Mouse (Mus musculus) liver, postnatal 0 days (tissue): Measurements from ENCODE around the gene Mfsd4b2.
"Not testable (repeated sequence)": the region's sequence is repeated elsewhere in the genome, so short reads cannot be mapped to it uniquely, and the experiment has no call there.

Experiments used
- CTCF ChIP-seq: sonication (generic); IDR thresholded peaks from 2 replicates; pipeline ENCODE4 v1.5.1; 2016; ENCODE audit warnings: antibody characterized with exemption, low read depth
- EP300 ChIP-seq: IDR thresholded peaks from 2 replicates; pipeline ENCODE4 v1.6.1; 2016; ENCODE audit warnings: antibody characterized with exemption, low read depth, mild to moderate bottlenecking

DNA sequence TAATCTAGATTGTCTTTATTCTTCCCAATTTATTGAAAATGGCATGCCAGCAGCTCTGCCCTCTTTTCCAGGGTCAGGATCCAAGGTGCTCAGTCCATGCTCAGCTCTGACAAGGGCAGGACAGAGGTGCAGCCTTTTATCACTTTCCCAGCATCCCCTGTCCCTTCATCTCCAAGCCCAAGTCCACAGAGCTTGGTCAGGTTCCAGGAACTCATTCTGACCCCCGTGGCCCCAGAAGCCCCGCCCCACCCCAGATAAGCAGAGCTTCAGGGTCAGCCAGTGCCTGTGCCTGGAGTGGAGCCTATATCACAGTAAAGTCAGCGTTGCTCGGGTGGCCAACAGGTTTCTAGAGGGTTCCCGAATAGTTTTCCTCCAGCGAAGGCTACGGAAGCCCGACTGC lies 2.2 kb downstream of the Mfsd4b2 start:
- TF ChIP-seq CTCF, EP300: not testable (repeated sequence)
